Mouse (Mus musculus): ENCODE data around the gene Fkbp3.

- TF ChIP-seq CTCF (IDR thresholded peaks at IDR 0.05; ENCODE audit: low read depth) = no peak
- no peak for TF ChIP-seq EP300 (IDR thresholded peaks at IDR 0.05; ENCODE audit: low read depth)
These were observed 15.6 kb downstream of the Fkbp3 start for GRCm38 (mm10) chr12:65058203-65058602.
